8 mouse cellular contexts compared by ENCODE assay signal in the genomic region with DNA sequence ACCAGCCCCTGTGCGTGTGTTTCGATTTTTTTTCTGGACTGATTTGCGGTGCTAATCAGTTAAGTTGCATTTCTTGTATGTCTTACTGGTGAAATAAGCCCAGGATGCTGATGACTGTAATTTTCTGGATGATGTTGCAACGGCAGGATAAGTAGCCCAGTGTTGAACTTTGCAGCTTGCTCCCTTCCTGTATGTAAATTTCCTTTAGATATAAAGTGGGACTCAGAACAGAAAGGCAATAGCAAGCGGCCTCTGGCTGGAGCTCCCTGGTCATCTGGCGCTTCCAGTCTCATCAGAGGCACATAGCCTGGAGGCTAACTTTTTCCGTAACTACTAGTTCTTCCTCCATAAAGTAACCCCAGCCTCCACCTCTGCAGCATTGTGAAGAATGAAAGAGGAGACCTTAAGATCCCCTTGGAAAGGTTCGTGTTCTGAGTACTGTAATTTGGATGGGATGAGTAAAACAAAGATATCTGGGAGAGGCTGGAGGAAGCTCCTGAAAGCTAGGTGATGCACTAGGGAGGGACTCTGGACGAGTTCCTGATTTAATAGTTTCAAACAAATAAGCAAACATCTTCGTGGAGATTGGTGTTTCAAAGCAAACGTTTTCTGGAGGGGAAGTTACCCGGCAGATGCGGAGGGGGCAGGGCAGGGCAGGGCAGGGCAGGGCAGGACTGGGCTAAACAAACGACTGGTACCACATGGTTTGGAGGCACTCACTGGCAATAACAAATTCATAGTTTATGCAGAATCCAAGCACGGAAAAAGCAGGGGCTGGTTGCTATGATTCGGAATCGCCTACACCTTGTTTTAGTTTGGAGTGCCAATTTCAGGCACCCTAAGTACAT.
DNase-seq lines count a peak whose midpoint lies in the region; ATAC-seq lines count a peak whose summit lies in the region.

No protein-coding gene starts in this region.

- peak overlapping the region; percentile 71 for H3K4me3 ChIP-seq in embryonic facial prominence, embryonic 10.5 days
- peak overlapping the region; percentile 72 for H3K4me3 ChIP-seq in heart, embryonic 15.5 days

- peaks cover 18% of the 10 kb centered on the region for H3K27me3 ChIP-seq in embryonic facial prominence, embryonic 10.5 days (replicated peaks; ENCODE audit: low read depth, poor library complexity, severe bottlenecking)
- 0 out of 2 replicates have a peak, but pooled peaks cover 5% of the 10 kb centered on the region for H3K27me3 ChIP-seq in heart, embryonic 15.5 days

- peak; percentile 48 to 59 for DNase-seq in right cerebral cortex, adult 2 months (ENCODE audit: low spot score in 2 of 2)
- no peak for DNase-seq in right cerebral cortex, postnatal 4 days
- DNase-seq in embryonic facial prominence, embryonic 10.5 days (ENCODE audit: low spot score): peak; percentile 36
- peak; percentile 68 for DNase-seq in kidney, postnatal 10 days
- peak; percentile 72 for DNase-seq in lung, postnatal 14 days
- peak; percentile 38 for DNase-seq in right cerebral cortex, postnatal 25 days
- DNase-seq in yolk sac, embryonic 10.5 days (ENCODE audit: low spot score): no peak

- WGBS in embryonic facial prominence, embryonic 10.5 days: 11% methylated on average over 17 of the region's 17 CpGs
- 22% methylated on average over 17 of the region's 17 CpGs for WGBS in heart, embryonic 15.5 days

- peak overlapping the region; percentile 53; the same call in 1 of the 2 replicates for H3K9ac ChIP-seq in heart, embryonic 15.5 days

- ATAC-seq in heart, embryonic 15.5 days (replicated peaks; ENCODE audit: insufficient number of reproducible peaks, insufficient read depth, low FRiP score, low read depth): no peak

- peaks cover 11% of the 10 kb centered on the region for H3K36me3 ChIP-seq in embryonic facial prominence, embryonic 10.5 days (replicated peaks)
- no peaks in the 10 kb centered on the region for H3K36me3 ChIP-seq in heart, embryonic 15.5 days

- peaks cover 34% of the 10 kb centered on the region for H3K4me1 ChIP-seq in embryonic facial prominence, embryonic 10.5 days
- peaks cover 9% of the 10 kb centered on the region for H3K4me1 ChIP-seq in heart, embryonic 15.5 days (replicated peaks)

- peak overlapping the region; percentile 93 for H3K4me2 ChIP-seq in heart, embryonic 15.5 days

- no peaks in the 10 kb centered on the region for H3K9me3 ChIP-seq in embryonic facial prominence, embryonic 10.5 days
- no peaks in the 10 kb centered on the region for H3K9me3 ChIP-seq in heart, embryonic 15.5 days (replicated peaks)

- peak overlapping the region; percentile 72; the same call in 1 of the 2 replicates for H3K27ac ChIP-seq in embryonic facial prominence, embryonic 10.5 days (replicated peaks)
- H3K27ac ChIP-seq in heart, embryonic 15.5 days: peak overlapping the region; percentile 96

Comparison
In these comparisons a context has a peak if more than half of its experiments do, and no peak if none do; other contexts are left out.
1. DNase-seq: peak in right cerebral cortex, adult 2 months (2 of 2), embryonic facial prominence, embryonic 10.5 days (single experiment), kidney, postnatal 10 days (single experiment), lung, postnatal 14 days (single experiment) and right cerebral cortex, postnatal 25 days (single experiment); none in right cerebral cortex, postnatal 4 days (single experiment) and yolk sac, embryonic 10.5 days (single experiment).